Mouse (Mus musculus) cerebellum, adult 11 months (tissue): Measurements from ENCODE around the gene Tlcd1.

Source experiments
- DNase-seq: peaks from one replicate; pipeline ENCODE4 v3.0.0; 2022

Gene Tlcd1

GRCm38 (mm10) chr11:78205361-78206206 is 29.1 kb downstream of the Tlcd1 start:
- DNase-seq: no peak

- no peak for DNase-seq
Observed at GRCm38 (mm10) chr11:78207190-78207589, 30.7 kb downstream of the Tlcd1 start.

GRCm38 (mm10) chr11:78209886-78210285 is 33.4 kb downstream of the Tlcd1 start:
- DNase-seq: no peak

- DNase-seq: no peak
Observed at GRCm38 (mm10) chr11:78210615-78211014, 34.1 kb downstream of the Tlcd1 start.

- no peak for DNase-seq
Observed at GRCm38 (mm10) chr11:78211513-78211912, 35.0 kb downstream of the Tlcd1 start.

- DNase-seq: no peak
Observed at GRCm38 (mm10) chr11:78213086-78213817, 36.7 kb downstream of the Tlcd1 start.

GRCm38 (mm10) chr11:78215709-78216317 is 39.3 kb downstream of the Tlcd1 start:
- no peak for DNase-seq

- DNase-seq: no peak
Observed at GRCm38 (mm10) chr11:78223586-78223985, 47.1 kb downstream of the Tlcd1 start.
